Mouse (Mus musculus) E14TG2a.4 (cell line): ENCODE results near the gene Por.

ENCODE experiments used
- CTCF ChIP-seq: conservative IDR thresholded peaks from 2 replicates; pipeline ENCODE4 v1.5.1; 2014; ENCODE audit warnings: low read length
- NANOG ChIP-seq: IDR thresholded peaks from 2 replicates; pipeline ENCODE4 v1.6.1; 2014; ENCODE audit warnings: borderline replicate concordance, low read length, mixed read lengths

- TF ChIP-seq CTCF (no peak), NANOG (no peak)
These were observed 108.1 kb downstream of the Por start, which contains the start of gene Styxl1 for GRCm38 (mm10) chr5:135777796-135778470.
